Mouse (Mus musculus) splenic B cell, adult 2 months (primary cell): ENCODE measurements around the gene Treml2.
"Not testable (repeated sequence)": the region's sequence is repeated elsewhere in the genome, so short reads cannot be mapped to it uniquely, and the experiment has no call there.

Experiments
- DNase-seq: peaks from one replicate; pipeline ENCODE4 v3.0.0-alpha.2; 2011; ENCODE audit warnings: low read depth, low spot score
- H3K27me3 ChIP-seq: 2 replicates; pipeline ENCODE4 v1.6.1; 2012; ENCODE audit warnings: mild to moderate bottlenecking, low read length, moderate library complexity, mixed read lengths; ENCODE audit not compliant: control insufficient read depth, poor library complexity, insufficient read depth, severe bottlenecking
- H3K36me3 ChIP-seq: 2 replicates; pipeline ENCODE4 v1.6.1; 2012; ENCODE audit warnings: mild to moderate bottlenecking, low read length, moderate library complexity, mixed read lengths; ENCODE audit not compliant: control insufficient read depth, poor library complexity, insufficient read depth, severe bottlenecking

Treml2 gene

DNA sequence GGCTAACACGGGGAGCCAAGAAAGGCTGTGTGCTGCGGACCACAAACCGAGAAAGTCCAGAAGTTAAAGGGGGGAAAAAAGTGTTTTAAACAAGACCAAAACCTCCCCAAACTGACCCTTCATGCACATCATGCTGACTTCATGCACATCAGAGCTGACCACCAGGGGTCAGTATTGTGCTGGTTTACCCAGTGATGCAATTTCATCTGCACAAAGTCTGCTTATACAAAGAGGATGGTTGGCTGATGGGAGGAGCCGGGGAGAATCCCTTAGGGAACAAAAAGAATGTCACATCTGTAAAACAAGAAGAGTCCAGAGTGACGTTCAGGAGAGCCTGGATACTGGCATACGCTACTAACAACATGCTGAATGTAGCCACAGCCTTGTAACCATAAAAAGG lies 24.4 kb upstream of the Treml2 start:
- H3K36me3 ChIP-seq: no peaks in the 10 kb centered on the region
- no peaks in the 10 kb centered on the region for H3K27me3 ChIP-seq
- DNase-seq: peak; percentile 92

GRCm38 (mm10) chr17:48275736-48276135 lies 23.6 kb upstream of the Treml2 start:
- Histone ChIP-seq H3K36me3 (no peaks in the 10 kb centered on the region), H3K27me3 (no peaks in the 10 kb centered on the region)
- no peak for DNase-seq

GRCm38 (mm10) chr17:48278381-48278780 lies 20.9 kb upstream of the Treml2 start:
- H3K27me3 ChIP-seq: no peaks in the 10 kb centered on the region
- peak; percentile 35 for DNase-seq
- no peaks in the 10 kb centered on the region for H3K36me3 ChIP-seq

DNA sequence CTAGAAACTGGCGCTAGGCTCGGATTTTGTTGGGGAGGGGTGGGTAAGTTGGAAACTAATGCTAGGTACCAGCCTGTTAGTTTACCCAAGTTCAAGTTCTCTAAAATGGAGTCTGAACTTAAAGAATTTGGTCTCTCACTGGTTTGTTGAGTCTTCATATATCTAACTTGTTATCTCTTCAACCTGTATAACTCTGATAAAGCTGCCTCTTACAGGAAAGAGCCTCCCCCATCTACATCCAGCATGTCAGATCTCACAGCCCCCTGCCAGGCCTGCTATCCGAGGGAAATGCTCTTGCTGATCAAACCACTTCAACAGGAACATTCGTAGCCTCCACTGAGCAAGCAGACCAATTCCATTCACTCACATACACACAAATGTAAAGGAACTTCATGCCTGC lies 20.3 kb upstream of the Treml2 start:
- DNase-seq: no peak
- Histone ChIP-seq H3K36me3 (no peaks in the 10 kb centered on the region), H3K27me3 (no peaks in the 10 kb centered on the region)

DNA sequence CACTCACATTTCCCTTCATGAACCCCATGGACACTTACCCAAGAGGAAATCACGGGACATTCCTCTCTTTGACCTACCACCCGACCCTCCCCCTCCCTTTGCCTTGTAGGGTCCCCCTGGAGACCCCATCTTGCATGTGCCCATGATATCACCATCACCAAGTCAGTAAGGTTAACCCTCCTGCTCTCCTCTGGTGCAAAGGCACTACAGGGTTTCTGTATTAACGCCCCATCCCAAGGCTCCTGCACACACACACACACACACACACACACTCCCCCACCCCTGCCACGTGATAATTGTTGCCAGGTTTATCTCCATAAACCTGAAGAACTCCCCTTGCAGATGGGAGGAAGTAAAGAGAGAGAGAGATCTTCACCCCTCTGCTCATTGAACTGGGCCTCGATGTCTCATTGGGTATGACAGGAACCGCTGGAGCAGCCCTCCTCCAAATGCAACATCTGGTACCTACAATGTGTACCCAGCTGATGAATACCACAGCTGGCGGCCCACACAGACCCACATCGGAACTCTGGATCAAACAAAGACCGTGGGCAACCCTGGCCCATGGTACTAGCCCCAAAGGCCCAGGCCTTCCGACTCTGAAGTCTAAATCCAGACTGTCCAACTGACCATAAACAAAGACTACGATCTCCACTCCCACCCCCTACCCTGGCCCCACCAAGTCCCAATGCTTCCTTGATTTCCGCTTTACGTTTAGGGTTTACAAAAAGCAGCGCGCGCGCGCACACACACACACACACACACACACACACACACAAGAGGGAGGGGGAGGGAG lies 18.2 kb upstream of the Treml2 start:
- DNase-seq: no peak
- Histone ChIP-seq H3K36me3 (no peaks in the 10 kb centered on the region), H3K27me3 (no peaks in the 10 kb centered on the region)

GRCm38 (mm10) chr17:48281739-48282085 lies 17.6 kb upstream of the Treml2 start:
- no peaks in the 10 kb centered on the region for H3K27me3 ChIP-seq
- H3K36me3 ChIP-seq: no peaks in the 10 kb centered on the region
- DNase-seq: no peak

DNA sequence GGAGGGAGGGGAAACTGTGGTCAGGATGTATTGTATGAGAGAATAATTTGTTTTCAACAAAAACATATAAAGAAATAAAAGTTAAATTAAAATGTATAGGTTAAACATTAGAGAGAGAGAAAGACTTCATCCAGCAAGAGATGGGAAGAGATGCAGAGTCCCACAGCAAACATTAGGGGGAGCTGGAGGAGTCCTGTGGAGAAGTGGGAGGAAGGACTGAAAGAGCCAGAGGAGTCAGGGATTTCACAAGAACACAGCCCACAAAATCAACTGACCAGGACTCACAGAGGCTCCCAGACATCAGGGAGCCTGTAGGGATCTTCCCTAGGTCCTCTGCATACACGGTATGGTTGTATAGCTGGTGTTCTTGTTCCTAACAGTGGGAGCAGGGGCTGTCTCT lies 12.5 kb upstream of the Treml2 start:
- no peaks in the 10 kb centered on the region for H3K36me3 ChIP-seq
- no peak for DNase-seq
- no peaks in the 10 kb centered on the region for H3K27me3 ChIP-seq

DNA sequence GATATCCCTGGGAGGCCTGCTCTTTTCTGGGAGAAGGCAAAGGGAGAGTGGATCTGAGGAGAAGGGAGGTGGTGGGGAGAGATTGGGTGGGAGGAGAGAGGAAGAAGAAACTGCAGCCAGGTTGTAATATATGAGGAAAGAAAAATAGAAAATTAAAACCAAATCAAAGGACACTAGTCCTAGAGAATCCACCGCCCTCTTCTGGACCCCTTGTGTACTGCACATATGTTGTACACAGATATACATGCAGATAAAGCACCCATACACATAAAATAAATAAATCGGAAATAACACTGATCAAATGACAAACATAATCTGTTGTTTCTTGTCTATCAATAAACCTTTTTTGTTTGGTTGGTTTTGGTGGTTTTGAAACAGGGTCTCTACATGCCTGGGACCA lies 12.0 kb upstream of the Treml2 start:
- no peaks in the 10 kb centered on the region for H3K36me3 ChIP-seq
- H3K27me3 ChIP-seq: no peaks in the 10 kb centered on the region
- DNase-seq: peak; percentile 65

- peak; percentile 82 for DNase-seq
- Histone ChIP-seq H3K27me3 (no peaks in the 10 kb centered on the region), H3K36me3 (no peaks in the 10 kb centered on the region)
These were observed 5.7 kb upstream of the Treml2 start for GRCm38 (mm10) chr17:48293500-48294194.

- peak; percentile 90 for DNase-seq
- no peaks in the 10 kb centered on the region for H3K27me3 ChIP-seq
These were observed 458 bp downstream of the Treml2 start for GRCm38 (mm10) chr17:48299756-48300155.

DNA sequence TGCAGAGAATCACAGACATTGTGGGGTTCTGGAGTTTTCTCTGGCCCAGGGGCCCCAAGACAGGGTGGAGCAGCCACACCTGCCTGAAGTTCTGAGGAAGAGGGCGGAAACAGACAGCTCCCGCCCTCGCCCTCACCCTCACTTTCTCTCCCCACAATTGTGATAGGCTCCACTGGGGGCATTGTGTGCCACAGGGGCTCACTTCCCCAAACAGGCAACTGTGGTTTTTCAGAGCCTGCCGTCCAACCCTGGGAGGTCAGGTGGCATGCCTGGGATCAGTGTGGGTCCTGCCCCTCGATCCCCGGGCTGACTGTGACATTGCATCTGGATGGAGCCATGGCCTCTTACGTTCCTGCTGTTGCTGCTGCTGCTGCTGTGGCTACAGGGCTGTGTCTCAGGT lies 901 bp downstream of the Treml2 start:
- Histone ChIP-seq H3K27me3 (no peaks in the 10 kb centered on the region), H3K36me3 (peaks cover 1% of the 10 kb centered on the region; the same call in 1 of the 2 replicates)
- DNase-seq: peak; percentile 91

More at GRCm38 (mm10) chr17:48299756-48300155, 458 bp downstream of the Treml2 start:
- H3K36me3 ChIP-seq: peaks cover 1% of the 10 kb centered on the region; the same call in 1 of the 2 replicates

GRCm38 (mm10) chr17:48300861-48301260 lies 1.6 kb downstream of the Treml2 start:
- no peaks in the 10 kb centered on the region for H3K27me3 ChIP-seq
- peak; percentile 68 for DNase-seq
- H3K36me3 ChIP-seq: peaks cover 1% of the 10 kb centered on the region; the same call in 1 of the 2 replicates

DNA sequence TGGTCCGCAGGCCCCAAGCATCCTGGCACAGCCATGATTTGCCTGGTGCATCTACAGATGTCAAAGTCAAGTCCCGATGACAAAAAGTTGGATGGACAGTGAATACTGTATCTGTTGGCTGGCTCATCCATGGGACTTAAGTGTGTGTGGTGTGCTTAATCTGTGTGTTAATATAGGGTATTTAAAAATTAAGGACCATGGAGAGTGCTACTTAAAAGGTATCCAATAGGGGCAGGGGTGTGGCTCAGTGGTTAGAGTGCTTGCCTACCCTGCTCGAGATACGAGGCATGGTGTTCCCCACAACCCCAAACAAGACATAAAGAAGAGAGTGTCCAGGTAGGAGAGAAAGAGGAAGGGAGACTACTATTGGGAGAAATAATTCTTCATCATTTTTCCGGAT lies 2.5 kb downstream of the Treml2 start:
- Histone ChIP-seq H3K36me3 (peaks cover 1% of the 10 kb centered on the region; the same call in 1 of the 2 replicates), H3K27me3 (no peaks in the 10 kb centered on the region)
- DNase-seq: no peak

GRCm38 (mm10) chr17:48312124-48312523 lies 12.8 kb downstream of the Treml2 start:
- Histone ChIP-seq H3K27me3 (no peaks in the 10 kb centered on the region; the same call in 1 of the 2 replicates), H3K36me3 (peaks cover under 1% of the 10 kb centered on the region)
- no peak for DNase-seq

GRCm38 (mm10) chr17:48315905-48316579 lies 16.7 kb downstream of the Treml2 start, which contains the start of gene B430306N03Rik:
TSS of gene B430306N03Rik (plus strand) at chr17:48316141.
- DNase-seq: peak; percentile 54
- not testable (repeated sequence) for H3K27me3 ChIP-seq, H3K36me3 ChIP-seq
